9 mouse cellular contexts compared by ENCODE assay signal in the genomic region with DNA sequence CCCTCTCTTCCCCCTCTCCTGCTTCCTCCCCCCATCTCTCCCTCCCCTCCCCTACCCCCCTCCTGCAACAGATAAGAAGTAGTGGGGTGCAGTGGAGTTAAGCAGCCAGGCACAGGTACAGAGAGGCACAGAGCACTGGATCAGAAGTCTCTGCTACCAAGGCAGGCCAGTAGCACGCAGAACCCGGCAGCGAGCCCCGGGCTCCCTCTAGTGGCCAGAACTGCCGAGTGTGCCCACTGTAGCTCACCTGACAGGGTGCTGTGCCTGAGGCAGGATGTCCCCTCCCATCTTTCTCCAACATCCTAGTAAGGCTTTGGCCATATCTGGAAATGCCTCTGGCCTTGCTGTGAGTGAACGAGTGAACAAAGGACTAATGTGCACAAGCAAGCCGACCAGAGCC. TPM values are rescaled to one million over a fixed set of nuclear protein-coding genes. Genes with fewer than 3 reads are reported as not detected.
DNase-seq lines count a peak whose midpoint lies in the region; ATAC-seq and TF ChIP-seq lines count a peak whose summit lies in the region.
"Had no signal": no experiment of that assay in that cellular context is flagged by ENCODE, and none has a peak within 500 bp of the region (broad histone marks: within the 10 kb centered on the region; RNA-seq: fewer than 3 reads in every experiment).

No protein-coding gene starts in this region.

- peak; percentile 93 for TF ChIP-seq CTCF in small intestine, adult 2 months (IDR thresholded peaks at IDR 0.05; ENCODE audit: extremely low read depth, insufficient read length, insufficient replicate concordance, low read depth, low read length)

- H3K4me2 ChIP-seq in intestine, embryonic 16.5 days (ENCODE audit: low read depth, low read length), result no peak overlapping the region

- no peak; the same call in 1 of the 2 replicates for TF ChIP-seq POLR2A in small intestine, adult 2 months (IDR thresholded peaks at IDR 0.05; ENCODE audit: low read depth, low read length)

- intact Hi-C loops in left cerebral cortex, postnatal 25 days (cut with DNase I), result loop anchor here (5.0 kb wide), 1 partner anchor 86 kb away; no protein-coding TSS in a partner anchor

- no peak overlapping the region for H3K4me3 ChIP-seq in intestine, embryonic 16.5 days (ENCODE audit: low read length)
- H3K4me3 ChIP-seq in midbrain, embryonic 10.5 days, result no peak overlapping the region
- H3K4me3 ChIP-seq in small intestine, adult 2 months (ENCODE audit: low read depth, low read length), result no peak overlapping the region
- H3K4me3 ChIP-seq: myocyte had no signal

- WGBS in intestine, embryonic 16.5 days, result 6% methylated on average over 7 of the region's 7 CpGs
- 8% methylated on average over 7 of the region's 7 CpGs for WGBS in midbrain, embryonic 10.5 days
- 4% methylated on average over 7 of the region's 7 CpGs for WGBS in small intestine, adult 2 months

- H3K36me3 ChIP-seq in intestine, embryonic 16.5 days (ENCODE audit: control insufficient read depth, insufficient read depth, low read length), result no peaks in the 10 kb centered on the region
- H3K36me3 ChIP-seq in midbrain, embryonic 10.5 days, result no peaks in the 10 kb centered on the region
- no peaks in the 10 kb centered on the region for H3K36me3 ChIP-seq in small intestine, adult 2 months (ENCODE audit: control insufficient read depth, insufficient read depth, low read length)

- no peak overlapping the region for H3K27ac ChIP-seq in intestine, embryonic 16.5 days (ENCODE audit: low read length)
- H3K27ac ChIP-seq in midbrain, embryonic 10.5 days (replicated peaks), result no peak overlapping the region
- H3K27ac ChIP-seq in small intestine, adult 2 months (ENCODE audit: insufficient read depth, low read depth, low read length), result no peak overlapping the region

- H3K4me1 ChIP-seq in intestine, embryonic 16.5 days (ENCODE audit: control insufficient read depth, insufficient read depth, low read length), result no peaks in the 10 kb centered on the region
- H3K4me1 ChIP-seq in midbrain, embryonic 10.5 days, result peaks cover 33% of the 10 kb centered on the region
- no peaks in the 10 kb centered on the region for H3K4me1 ChIP-seq in small intestine, adult 2 months (ENCODE audit: control insufficient read depth, insufficient read depth, insufficient read length, low read length)

- peaks cover 3% of the 10 kb centered on the region; the same call in 1 of the 2 replicates for H3K27me3 ChIP-seq in intestine, embryonic 16.5 days (replicated peaks; ENCODE audit: control insufficient read depth, insufficient read depth, low read length)
- peaks cover 4% of the 10 kb centered on the region; the same call in 1 of the 2 replicates for H3K27me3 ChIP-seq in midbrain, embryonic 10.5 days (ENCODE audit: low read depth, poor library complexity, severe bottlenecking)
- no peaks in the 10 kb centered on the region for H3K27me3 ChIP-seq in small intestine, adult 2 months (ENCODE audit: control insufficient read depth, insufficient read depth, low read length)

- peak; percentile 86 for ATAC-seq in intestine, embryonic 16.5 days
- ATAC-seq in erythroblast, adult 5-6 weeks (replicated peaks; ENCODE audit: low FRiP score, poor library complexity, severe bottlenecking), result no peak; the same call in 1 of the 2 replicates

- no peaks in the 10 kb centered on the region for H3K9me3 ChIP-seq in intestine, embryonic 16.5 days (ENCODE audit: control insufficient read depth, low read length)
- no peaks in the 10 kb centered on the region for H3K9me3 ChIP-seq in midbrain, embryonic 10.5 days (replicated peaks)

- no peak overlapping the region for H3K9ac ChIP-seq in intestine, embryonic 16.5 days (ENCODE audit: low read depth, low read length)

- peak; percentile 48 for DNase-seq in T-cell, adult 2 months (ENCODE audit: low spot score)
- DNase-seq in cerebellum, adult 9-10 months, result peak; percentile 90
- DNase-seq in frontal cortex, postnatal 25 days (ENCODE audit: low spot score in 2 of 2), result peak; percentile 85
- peak; percentile 88 to 89 for DNase-seq in left cerebral cortex, postnatal 25 days (ENCODE audit: low spot score in 2 of 2)
- peak; percentile 79 for DNase-seq in midbrain, embryonic 10.5 days (ENCODE audit: low spot score)

RNA-seq across cellular contexts. Expression of a gene that starts 51.7 kb away (rescaled TPM):
- polyA plus RNA-seq in intestine, embryonic 16.5 days (2015; fragmentation: Nextera tagmentation; extraction: Ambion mirVana), result 27.4 and 32.7 TPM in 2 replicates
- 10 to 100 TPM; 63.5 to 65.8 TPM for total RNA-seq in left cerebral cortex, postnatal 25 days (2021)
- polyA plus RNA-seq in midbrain, embryonic 10.5 days (2016; fragmentation: Nextera tagmentation; extraction: Ambion mirVana), result 2.7 and 3.7 TPM in 2 replicates
- 20.5 and 53.6 TPM in 2 replicates for polyA plus RNA-seq in small intestine, adult 2 months (2012; rRNA removed)
- total RNA-seq in erythroblast, adult 5-6 weeks (2015; ENCODE audit: low replicate concordance), result not detected in 2 replicates
- total RNA-seq in erythroblast, adult 5-6 weeks (2017; ENCODE audit: low replicate concordance), result 1.2 TPM in 1 of 2 replicates, not detected in the other
